Mouse (Mus musculus): Measurements from ENCODE around the gene Pkd1l1.

Gene Pkd1l1

GRCm38 (mm10) chr11:8817376-8817775 is 155.7 kb downstream of the Pkd1l1 start:
- DNase-seq: no peak

GRCm38 (mm10) chr11:8814097-8814790 is 158.8 kb downstream of the Pkd1l1 start:
- peak; percentile 77 to 90 for DNase-seq

DNA sequence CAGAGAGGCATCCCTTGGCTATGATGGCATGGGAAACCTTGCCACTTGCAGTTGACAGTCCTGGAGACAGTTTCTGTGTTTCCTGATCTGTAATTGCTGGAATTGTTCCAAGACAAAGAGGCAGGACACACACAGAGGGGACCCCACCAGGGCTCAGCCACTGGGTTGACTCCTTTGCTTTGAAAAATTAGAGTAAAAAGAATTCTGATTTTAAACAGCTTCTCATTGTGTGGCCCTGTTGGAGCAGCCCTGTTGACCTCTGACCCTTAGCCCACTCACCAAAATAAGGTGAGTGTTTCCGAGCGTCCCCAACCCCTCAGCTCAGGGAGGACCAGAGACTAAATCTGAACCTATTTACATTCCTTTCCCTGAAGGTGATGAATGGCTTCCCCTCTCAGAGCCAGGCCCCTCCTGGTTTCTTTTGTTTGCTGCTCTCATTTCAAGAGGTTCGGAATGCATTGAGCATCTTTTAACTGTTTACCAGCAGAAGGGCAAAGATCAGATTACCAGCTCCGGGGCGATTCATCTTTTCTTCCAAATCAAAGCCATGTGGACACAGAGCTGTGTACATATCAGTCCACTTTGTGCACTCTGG is 161.5 kb downstream of the Pkd1l1 start:
- no peak for DNase-seq

GRCm38 (mm10) chr11:8809644-8810043 is 163.4 kb downstream of the Pkd1l1 start:
- DNase-seq: no peak

DNA sequence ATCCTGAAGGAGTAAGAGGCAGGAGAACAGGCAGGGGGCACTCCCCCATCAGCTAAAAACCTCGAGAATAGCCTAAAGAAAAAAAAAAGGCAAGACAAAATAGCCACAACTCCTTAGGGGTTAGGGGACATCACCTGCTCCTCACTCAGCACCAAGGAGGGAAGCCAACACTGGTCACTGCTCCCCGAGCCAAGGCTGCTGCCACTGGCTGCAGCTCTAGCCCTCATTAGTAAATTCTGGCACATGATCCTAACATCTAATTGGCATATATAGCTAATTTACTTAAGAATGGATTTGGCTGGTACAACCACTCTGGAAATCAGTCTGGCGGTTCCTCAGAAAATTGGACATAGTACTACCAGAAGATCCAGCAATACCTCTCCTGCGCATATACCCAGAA is 166.1 kb downstream of the Pkd1l1 start:
- no peak for DNase-seq

GRCm38 (mm10) chr11:8804178-8804577 is 168.9 kb downstream of the Pkd1l1 start:
- no peak for DNase-seq

- no peak for DNase-seq
Measured at GRCm38 (mm10) chr11:8797486-8797885, 175.6 kb downstream of the Pkd1l1 start.

GRCm38 (mm10) chr11:8795031-8795430 is 178.0 kb downstream of the Pkd1l1 start:
- no peak for DNase-seq

GRCm38 (mm10) chr11:8792146-8792545 is 180.9 kb downstream of the Pkd1l1 start:
- DNase-seq: peak in 1 of 2 experiments; percentile 22

DNA sequence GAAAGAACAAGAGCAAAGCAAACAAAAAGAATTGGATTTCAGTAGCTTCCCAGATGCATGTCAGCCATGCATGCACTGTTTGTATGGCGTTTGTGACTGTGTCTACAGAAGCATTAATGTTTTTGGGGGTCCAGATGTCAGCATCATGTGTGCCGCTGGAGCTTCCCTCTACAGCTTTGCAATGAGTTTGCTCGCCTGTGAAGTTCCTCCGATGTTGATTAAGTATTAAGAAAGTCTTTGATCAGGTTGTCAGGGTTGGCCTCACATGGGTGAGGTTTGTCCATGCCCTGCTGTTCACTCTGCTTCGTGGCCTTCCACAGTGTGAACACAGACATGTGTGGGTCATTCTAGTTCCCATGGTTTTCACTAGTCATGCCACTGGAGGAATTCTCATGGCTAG is 183.9 kb downstream of the Pkd1l1 start:
- DNase-seq: no peak

- DNase-seq: no peak
Measured at GRCm38 (mm10) chr11:8787604-8788003, 185.5 kb downstream of the Pkd1l1 start.

- DNase-seq: no peak
Measured at GRCm38 (mm10) chr11:8784413-8784812, 188.7 kb downstream of the Pkd1l1 start.

- DNase-seq: no peak
Measured at GRCm38 (mm10) chr11:8782141-8782465, 191.0 kb downstream of the Pkd1l1 start.

- no peak for DNase-seq
Measured at GRCm38 (mm10) chr11:8781308-8782140, 191.5 kb downstream of the Pkd1l1 start.

DNA sequence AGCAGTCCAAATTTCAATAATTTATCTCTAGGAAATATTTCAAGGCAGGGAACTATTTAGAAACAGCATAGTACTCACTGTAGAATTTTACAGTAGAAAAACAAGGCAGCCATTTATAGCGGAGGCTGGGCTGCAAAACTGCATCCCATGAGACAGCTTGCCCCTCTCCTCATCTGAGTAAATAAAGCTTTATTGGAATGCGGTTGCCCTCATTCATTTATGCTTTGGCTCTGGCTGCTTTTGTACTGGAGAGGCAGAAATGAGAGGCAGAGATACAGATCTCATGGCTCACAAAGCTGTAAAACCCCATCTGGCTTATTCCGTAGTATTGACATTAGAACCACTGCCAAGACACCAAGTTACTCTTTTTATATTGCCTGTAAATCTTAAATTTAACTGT is 193.6 kb downstream of the Pkd1l1 start:
- DNase-seq: no peak
